Mouse (Mus musculus) heart, adult 2 months (tissue): ENCODE measurements at regions not wholly inside any gene's neighbourhood (a gene's known extent, or its start where the extent isn't known, plus 50 kb on each side); places are given as distances from the start of the nearest gene placed in this dataset.

Experiments
- DNase-seq, 2 experiments: peaks; one replicate each; pipeline ENCODE4 v3.0.0; 2021
- H3K27ac ChIP-seq: fragments of 200-600 bp; 2 replicates; pipeline ENCODE4 v1.8.1; 2022
- H3K27me3 ChIP-seq: fragments of 200-500 bp; 2 replicates; pipeline ENCODE4 v1.6.1; 2012; ENCODE audit warnings: mild to moderate bottlenecking, low read length, inconsistent platforms, mixed read lengths; ENCODE audit not compliant: control insufficient read depth, insufficient read depth
- H3K36me3 ChIP-seq: fragments of 200-500 bp; 2 replicates; pipeline ENCODE4 v1.6.1; 2012; ENCODE audit warnings: low read length, inconsistent platforms; ENCODE audit not compliant: control insufficient read depth, insufficient read depth
- H3K4me1 ChIP-seq: fragments of 200-500 bp; 2 replicates; pipeline ENCODE4 v1.6.1; 2011; ENCODE audit warnings: low read length; ENCODE audit not compliant: control insufficient read depth, insufficient read depth
- H3K4me3 ChIP-seq: fragments of 200-600 bp; 2 replicates; pipeline ENCODE4 v1.8.1; 2022
- H3K79me2 ChIP-seq: fragments of 200-500 bp; replicated peaks from 2 replicates; pipeline ENCODE4 v1.6.1; 2012; ENCODE audit warnings: mild to moderate bottlenecking, inconsistent platforms, low read length, moderate library complexity, mixed read lengths; ENCODE audit not compliant: control insufficient read depth, insufficient read depth
- H3K9ac ChIP-seq: fragments of 200-500 bp; 2 replicates; pipeline ENCODE4 v1.6.1; 2012; ENCODE audit warnings: low read depth, mild to moderate bottlenecking, control low read depth, inconsistent platforms, low read length, mixed read lengths
- CTCF ChIP-seq: fragments of 200-600 bp; IDR thresholded peaks from 2 replicates; pipeline ENCODE4 v1.8.1; 2022; ENCODE audit warnings: antibody characterized with exemption, mild to moderate bottlenecking, moderate library complexity
- EP300 ChIP-seq: fragments of 200-500 bp; IDR thresholded peaks from 2 replicates; pipeline ENCODE4 v1.6.1; 2011; ENCODE audit warnings: low read depth, low read length, control low read depth; ENCODE audit not compliant: insufficient read depth
- POLR2A ChIP-seq: fragments of 200-500 bp; IDR thresholded peaks from 2 replicates; pipeline ENCODE4 v1.6.1; 2011; ENCODE audit warnings: mild to moderate bottlenecking, low read depth, low read length, control low read depth; ENCODE audit not compliant: insufficient read depth
- WGBS: fragments of 180-500 bp; shearing (Covaris S2); methylation state at CpG from one replicate; pipeline ENCODE4 v1.1.7; 2018; 5-methylcytosine and 5-hydroxymethylcytosine counted together
- intact Hi-C: fragments of 180-260 bp; cut with DNase I; formaldehyde crosslinking; loops from one replicate; pipeline ENCODE4 v1.15.1; 2025

GRCm38 (mm10) chr3:115804616-115805015 lies 83.0 kb upstream of the Dph5 start:
- DNase-seq, result no peak
- intact Hi-C loops, result no loop called here
- 46% methylated on average over 3 of the region's 3 CpGs for WGBS

GRCm38 (mm10) chr3:115807032-115807431 lies 80.6 kb upstream of the Dph5 start:
- no peaks in the 10 kb centered on the region for H3K27me3 ChIP-seq
- intact Hi-C loops, result no loop called here
- no peaks in the 10 kb centered on the region; the same call in 1 of the 2 replicates for H3K4me1 ChIP-seq
- H3K79me2 ChIP-seq, result no peaks in the 10 kb centered on the region
- 68% methylated on average over 3 of the region's 3 CpGs for WGBS
- H3K36me3 ChIP-seq, result no peaks in the 10 kb centered on the region
- H3K9ac ChIP-seq, result no peak overlapping the region
- H3K4me3 ChIP-seq, result no peak overlapping the region
- TF ChIP-seq CTCF, result no peak
- TF ChIP-seq EP300, result no peak
- TF ChIP-seq POLR2A, result no peak
- no peak for DNase-seq
- H3K27ac ChIP-seq, result no peak overlapping the region

More at GRCm38 (mm10) chr3:115804616-115805015, 83.0 kb upstream of the Dph5 start:
- Histone ChIP-seq H3K9ac (no peak overlapping the region), H3K4me1 (peaks cover 7% of the 10 kb centered on the region), H3K79me2 (no peaks in the 10 kb centered on the region), H3K27ac (no peak overlapping the region), H3K27me3 (no peaks in the 10 kb centered on the region), H3K4me3 (no peak overlapping the region), H3K36me3 (no peaks in the 10 kb centered on the region; the same call in 1 of the 2 replicates)
- TF ChIP-seq POLR2A (no peak), EP300 (no peak), CTCF (no peak)

GRCm38 (mm10) chr3:115815168-115815567 lies 72.5 kb upstream of the Dph5 start:
- H3K4me3 ChIP-seq, result peak overlapping the region; percentile 11; the same call in 1 of the 2 replicates
- TF ChIP-seq EP300 (no peak), CTCF (no peak), POLR2A (no peak)
- H3K27ac ChIP-seq, result peak overlapping the region; percentile 94
- peaks cover 16% of the 10 kb centered on the region for H3K4me1 ChIP-seq
- intact Hi-C loops, result loop anchor here (1.0 to 5.0 kb wide), 4 partner anchors 22 to 103 kb away; partner anchors contain the start of gene Dph5
- no peaks in the 10 kb centered on the region for H3K79me2 ChIP-seq
- no peaks in the 10 kb centered on the region for H3K27me3 ChIP-seq
- WGBS, result 6% methylated on average over 4 of the region's 4 CpGs
- H3K36me3 ChIP-seq, result peaks cover 4% of the 10 kb centered on the region; the same call in 1 of the 2 replicates
- peak; percentile 53 to 67 for DNase-seq
- no peak overlapping the region for H3K9ac ChIP-seq

- H3K4me1 ChIP-seq, result peaks cover 18% of the 10 kb centered on the region
- 0 out of 2 replicates have a peak, but pooled peaks have one; percentile 43 for TF ChIP-seq POLR2A
- no peak for TF ChIP-seq CTCF
- H3K4me3 ChIP-seq, result peak overlapping the region; percentile 11
These were observed 72.0 kb upstream of the Dph5 start for GRCm38 (mm10) chr3:115815571-115816156.

DNA sequence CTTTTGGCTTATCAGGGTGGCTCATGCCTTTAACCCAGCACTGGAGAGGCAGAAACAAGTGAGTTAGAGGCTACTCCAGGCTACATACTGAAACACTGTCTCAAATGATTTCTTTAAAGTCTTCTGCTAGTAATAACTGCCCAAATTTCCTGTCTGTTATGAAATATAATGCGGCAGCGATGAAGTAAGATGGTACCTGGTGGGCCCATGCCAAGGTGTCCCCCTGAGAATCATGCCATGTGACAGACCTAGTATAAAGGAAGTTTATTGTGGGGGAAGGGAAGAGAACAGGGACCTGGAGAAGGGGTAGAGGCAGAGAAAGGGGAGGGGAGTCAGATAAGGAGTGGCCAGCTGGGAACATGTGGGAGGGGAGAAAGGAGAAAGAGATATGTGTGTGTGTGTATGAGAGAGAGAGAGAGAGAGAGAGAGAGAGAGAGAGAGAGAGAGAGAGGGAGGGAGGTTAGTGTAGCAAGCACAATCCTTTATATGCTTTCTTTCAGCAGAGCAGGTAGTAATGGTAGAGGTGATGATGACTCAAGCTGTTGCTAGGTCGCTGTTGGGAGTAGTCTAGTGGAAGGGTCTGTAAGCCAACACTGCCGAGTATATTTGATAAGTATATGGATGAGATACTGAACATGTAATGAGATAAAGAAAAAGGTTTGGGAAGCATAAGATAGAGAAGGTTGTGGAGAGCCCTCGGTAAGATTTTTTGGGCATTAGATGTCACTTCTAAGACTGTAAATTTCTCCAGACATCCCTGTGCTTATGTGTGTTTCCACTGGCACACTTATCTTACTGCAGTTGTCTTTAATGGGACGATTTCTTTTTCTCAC lies 71.1 kb upstream of the Dph5 start:
- intact Hi-C loops, result loop anchor here (5.0 kb wide), 2 partner anchors 49 to 71 kb away; partner anchors contain the start of gene Dph5
- Histone ChIP-seq H3K4me3 (no peak overlapping the region; the same call in 1 of the 2 replicates), H3K27me3 (no peaks in the 10 kb centered on the region), H3K79me2 (no peaks in the 10 kb centered on the region), H3K27ac (peak overlapping the region; percentile 94), H3K9ac (0 out of 2 replicates have a peak overlapping the region, but pooled peaks have one; percentile 29), H3K36me3 (peaks cover 4% of the 10 kb centered on the region; the same call in 1 of the 2 replicates), H3K4me1 (peaks cover 18% of the 10 kb centered on the region)
- TF ChIP-seq EP300 (no peak), CTCF (no peak), POLR2A (no peak)
- 59% methylated on average over 6 of the region's 6 CpGs for WGBS
- DNase-seq, result no peak

More at GRCm38 (mm10) chr3:115815571-115816156, 72.0 kb upstream of the Dph5 start:
- peaks cover 4% of the 10 kb centered on the region; the same call in 1 of the 2 replicates for H3K36me3 ChIP-seq
- 11% methylated on average over 12 of the region's 12 CpGs for WGBS
- no peaks in the 10 kb centered on the region for H3K27me3 ChIP-seq
- H3K9ac ChIP-seq, result peak overlapping the region; percentile 48
- intact Hi-C loops, result loop anchor here (1.0 to 5.0 kb wide), 4 partner anchors 23 to 103 kb away; partner anchors contain the start of gene Dph5
- peak overlapping the region; percentile 94 for H3K27ac ChIP-seq
- no peaks in the 10 kb centered on the region for H3K79me2 ChIP-seq
- DNase-seq, result peak; percentile 50 to 71

DNA sequence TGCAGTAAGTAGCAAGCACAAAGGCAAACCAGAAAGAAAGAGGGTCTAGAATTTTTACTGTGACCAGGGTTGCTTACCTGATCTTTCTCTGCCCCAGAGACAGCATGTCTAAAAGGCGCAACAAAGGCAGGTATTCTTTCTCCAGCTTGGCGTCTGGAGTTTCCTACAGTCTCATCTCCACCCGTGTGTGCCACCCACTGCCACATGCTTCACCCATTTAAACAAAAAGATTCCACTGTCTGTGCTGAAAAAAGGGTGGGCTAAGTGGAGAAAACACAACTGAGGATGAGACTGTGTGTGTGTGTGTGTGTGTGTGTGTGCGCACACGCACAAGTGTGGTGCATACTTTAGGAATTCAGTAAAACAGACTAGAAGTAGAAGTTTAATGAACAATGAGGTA lies 69.9 kb upstream of the Dph5 start:
- WGBS, result 97% methylated on average over 5 of the region's 5 CpGs
- intact Hi-C loops, result loop anchor here (5.0 kb wide), 2 partner anchors 50 to 70 kb away; partner anchors contain the start of gene Dph5
- no peak overlapping the region for H3K4me3 ChIP-seq
- peaks cover 16% of the 10 kb centered on the region for H3K4me1 ChIP-seq
- H3K79me2 ChIP-seq, result no peaks in the 10 kb centered on the region
- peaks cover 4% of the 10 kb centered on the region; the same call in 1 of the 2 replicates for H3K36me3 ChIP-seq
- no peaks in the 10 kb centered on the region for H3K27me3 ChIP-seq
- no peak overlapping the region for H3K9ac ChIP-seq
- no peak overlapping the region for H3K27ac ChIP-seq
- no peak for DNase-seq
- TF ChIP-seq EP300 (no peak), POLR2A (no peak), CTCF (no peak)
